Mouse (Mus musculus): ENCODE results near the gene Samd4b. TPM values are rescaled to one million over a fixed set of nuclear protein-coding genes. Genes with fewer than 3 reads are reported as not detected.

Samd4b gene
- polyA plus RNA-seq, 1 experiment from 2014 or later = 21.6 TPM

GRCm38 (mm10) chr7:28432252-28432651, 165.7 kb downstream of the Samd4b start:
- H3K36me3 ChIP-seq = peaks cover 13% of the 10 kb centered on the region
- no peak overlapping the region for H3K27ac ChIP-seq
- H3K27me3 ChIP-seq = no peaks in the 10 kb centered on the region
- no peaks in the 10 kb centered on the region for H3K9me3 ChIP-seq
- H3K9ac ChIP-seq = no peak overlapping the region
- peaks cover 51% of the 10 kb centered on the region for H3K4me1 ChIP-seq (replicated peaks)
- no peak overlapping the region for H3K4me2 ChIP-seq
- 95% methylated on average over 2 of the region's 2 CpGs for WGBS
- H3K4me3 ChIP-seq = no peak overlapping the region
- ATAC-seq (ENCODE audit: low FRiP score) = no peak

- Histone ChIP-seq H3K9ac (no peak overlapping the region), H3K4me3 (no peak overlapping the region), H3K4me1 (replicated peaks) (peaks cover 45% of the 10 kb centered on the region), H3K27me3 (no peaks in the 10 kb centered on the region), H3K4me2 (no peak overlapping the region), H3K9me3 (no peaks in the 10 kb centered on the region), H3K27ac (no peak overlapping the region), H3K36me3 (peaks cover 13% of the 10 kb centered on the region)
- ATAC-seq (ENCODE audit: low FRiP score) = no peak
- WGBS = 65% methylated on average over 1 of the region's 1 CpGs
Measured at GRCm38 (mm10) chr7:28430512-28430911, 167.4 kb downstream of the Samd4b start.

- ATAC-seq (ENCODE audit: low FRiP score) = no peak
- H3K9me3 ChIP-seq = no peaks in the 10 kb centered on the region
- no peak overlapping the region for H3K27ac ChIP-seq
Measured at GRCm38 (mm10) chr7:28427738-28428137, 170.2 kb downstream of the Samd4b start.

GRCm38 (mm10) chr7:28423018-28423417, 174.9 kb downstream of the Samd4b start:
- Histone ChIP-seq H3K27ac (no peak overlapping the region), H3K9me3 (no peaks in the 10 kb centered on the region), H3K4me1 (replicated peaks) (peaks cover 8% of the 10 kb centered on the region; the same call in 1 of the 2 replicates), H3K9ac (no peak overlapping the region), H3K4me3 (no peak overlapping the region), H3K27me3 (no peaks in the 10 kb centered on the region), H3K4me2 (no peak overlapping the region), H3K36me3 (peaks cover 61% of the 10 kb centered on the region)
- WGBS = 88% methylated on average over 1 of the region's 1 CpGs
- no peak for ATAC-seq (ENCODE audit: low FRiP score)

More at GRCm38 (mm10) chr7:28427738-28428137, 170.2 kb downstream of the Samd4b start:
- Histone ChIP-seq H3K4me3 (no peak overlapping the region), H3K36me3 (peaks cover 20% of the 10 kb centered on the region), H3K27me3 (no peaks in the 10 kb centered on the region), H3K4me1 (replicated peaks) (peaks cover 17% of the 10 kb centered on the region), H3K4me2 (no peak overlapping the region), H3K9ac (no peak overlapping the region)

GRCm38 (mm10) chr7:28419416-28419815, 178.5 kb downstream of the Samd4b start:
- Histone ChIP-seq H3K4me3 (no peak overlapping the region), H3K4me2 (no peak overlapping the region), H3K36me3 (peaks cover 81% of the 10 kb centered on the region), H3K9ac (no peak overlapping the region), H3K9me3 (no peaks in the 10 kb centered on the region), H3K4me1 (replicated peaks) (peaks cover 5% of the 10 kb centered on the region; the same call in 1 of the 2 replicates), H3K27me3 (no peaks in the 10 kb centered on the region), H3K27ac (no peak overlapping the region)
- ATAC-seq (ENCODE audit: low FRiP score) = no peak
- 100% methylated on average over 2 of the region's 2 CpGs for WGBS

- Histone ChIP-seq H3K36me3 (peaks cover 87% of the 10 kb centered on the region), H3K27ac (no peak overlapping the region), H3K4me2 (no peak overlapping the region), H3K9me3 (no peaks in the 10 kb centered on the region), H3K9ac (no peak overlapping the region), H3K27me3 (no peaks in the 10 kb centered on the region), H3K4me1 (replicated peaks) (peaks cover 5% of the 10 kb centered on the region; the same call in 1 of the 2 replicates), H3K4me3 (no peak overlapping the region)
- no peak for ATAC-seq (ENCODE audit: low FRiP score)
- 81% methylated on average over 8 of the region's 8 CpGs for WGBS
Measured at GRCm38 (mm10) chr7:28418096-28418670, 179.8 kb downstream of the Samd4b start.

GRCm38 (mm10) chr7:28417368-28417767, 180.6 kb downstream of the Samd4b start:
- Histone ChIP-seq H3K9me3 (no peaks in the 10 kb centered on the region), H3K27me3 (no peaks in the 10 kb centered on the region), H3K4me3 (no peak overlapping the region), H3K4me2 (no peak overlapping the region), H3K36me3 (peaks cover 87% of the 10 kb centered on the region), H3K4me1 (replicated peaks) (peaks cover 5% of the 10 kb centered on the region; the same call in 1 of the 2 replicates), H3K27ac (no peak overlapping the region), H3K9ac (no peak overlapping the region)
- no peak for ATAC-seq (ENCODE audit: low FRiP score)

- 89% methylated on average over 4 of the region's 4 CpGs for WGBS
Measured at GRCm38 (mm10) chr7:28412826-28413225, 185.1 kb downstream of the Samd4b start.

GRCm38 (mm10) chr7:28410841-28411475, 187.0 kb downstream of the Samd4b start:
- no peaks in the 10 kb centered on the region for H3K27me3 ChIP-seq
- no peak overlapping the region for H3K27ac ChIP-seq
- H3K36me3 ChIP-seq = peaks cover 86% of the 10 kb centered on the region
- no peak overlapping the region for H3K4me3 ChIP-seq
- H3K9me3 ChIP-seq = no peaks in the 10 kb centered on the region
- no peak overlapping the region for H3K4me2 ChIP-seq
- no peak for ATAC-seq (ENCODE audit: low FRiP score)
- no peak overlapping the region for H3K9ac ChIP-seq
- H3K4me1 ChIP-seq (replicated peaks) = no peaks in the 10 kb centered on the region
- 93% methylated on average over 3 of the region's 3 CpGs for WGBS

More at GRCm38 (mm10) chr7:28412826-28413225, 185.1 kb downstream of the Samd4b start:
- Histone ChIP-seq H3K4me3 (no peak overlapping the region), H3K9me3 (no peaks in the 10 kb centered on the region), H3K36me3 (peaks cover 82% of the 10 kb centered on the region), H3K9ac (no peak overlapping the region), H3K4me2 (no peak overlapping the region), H3K27ac (no peak overlapping the region), H3K27me3 (no peaks in the 10 kb centered on the region), H3K4me1 (replicated peaks) (no peaks in the 10 kb centered on the region)
- ATAC-seq (ENCODE audit: low FRiP score) = no peak

GRCm38 (mm10) chr7:28401942-28402341, 196.0 kb downstream of the Samd4b start:
- 97% methylated on average over 3 of the region's 3 CpGs for WGBS
- no peak overlapping the region for H3K27ac ChIP-seq
- H3K9ac ChIP-seq = no peak overlapping the region
- ATAC-seq (ENCODE audit: low FRiP score) = no peak
- no peak overlapping the region for H3K4me2 ChIP-seq
- no peaks in the 10 kb centered on the region for H3K27me3 ChIP-seq
- no peak overlapping the region for H3K4me3 ChIP-seq
- no peaks in the 10 kb centered on the region for H3K9me3 ChIP-seq
- H3K36me3 ChIP-seq = peaks cover 92% of the 10 kb centered on the region
- no peaks in the 10 kb centered on the region for H3K4me1 ChIP-seq (replicated peaks)

GRCm38 (mm10) chr7:28401030-28401429, 196.9 kb downstream of the Samd4b start:
- 100% methylated on average over 1 of the region's 1 CpGs for WGBS
- Histone ChIP-seq H3K4me2 (no peak overlapping the region), H3K4me1 (replicated peaks) (no peaks in the 10 kb centered on the region), H3K9ac (no peak overlapping the region), H3K36me3 (peaks cover 91% of the 10 kb centered on the region), H3K27me3 (no peaks in the 10 kb centered on the region), H3K27ac (no peak overlapping the region), H3K4me3 (no peak overlapping the region), H3K9me3 (no peaks in the 10 kb centered on the region)
- no peak for ATAC-seq (ENCODE audit: low FRiP score)

- Histone ChIP-seq H3K4me1 (replicated peaks) (peaks cover 10% of the 10 kb centered on the region), H3K27me3 (no peaks in the 10 kb centered on the region), H3K4me2 (no peak overlapping the region), H3K9ac (no peak overlapping the region), H3K36me3 (peaks cover 84% of the 10 kb centered on the region), H3K4me3 (no peak overlapping the region), H3K27ac (no peak overlapping the region), H3K9me3 (no peaks in the 10 kb centered on the region)
- WGBS = 92% methylated on average over 10 of the region's 10 CpGs
- no peak for ATAC-seq (ENCODE audit: low FRiP score)
Measured at GRCm38 (mm10) chr7:28398696-28399340, 199.1 kb downstream of the Samd4b start.

Data from hindbrain, embryonic 13.5 days (tissue).